Mouse (Mus musculus): Measurements from ENCODE around the gene Srgap1.

Srgap1 gene

GRCm38 (mm10) chr10:122046904-122047726 is at the start of gene Srgap1:
TSS of gene Srgap1 (minus strand) at chr10:122047315.
- WGBS, result under 1% methylated on average over 64 of the region's 79 CpGs

GRCm38 (mm10) chr10:122096462-122096979 is 49.4 kb upstream of the Srgap1 start:
- under 1% methylated on average over 48 of the region's 48 CpGs for WGBS

GRCm38 (mm10) chr10:122090472-122090871 is 43.4 kb upstream of the Srgap1 start:
- 77% methylated on average over 1 of the region's 1 CpGs for WGBS

- 87% methylated on average over 1 of the region's 1 CpGs for WGBS
Observed at GRCm38 (mm10) chr10:122081352-122081751, 34.2 kb upstream of the Srgap1 start.

GRCm38 (mm10) chr10:122055826-122056225 is 8.7 kb upstream of the Srgap1 start:
- WGBS, result 97% methylated on average over 6 of the region's 6 CpGs

GRCm38 (mm10) chr10:122054535-122054934 is 7.4 kb upstream of the Srgap1 start:
- 16% methylated on average over 8 of the region's 8 CpGs for WGBS

- 20% methylated on average over 6 of the region's 6 CpGs for WGBS
Observed at GRCm38 (mm10) chr10:122051831-122052230, 4.7 kb upstream of the Srgap1 start.

- WGBS, result 13% methylated on average over 36 of the region's 44 CpGs
Observed at GRCm38 (mm10) chr10:122047727-122048365, 731 bp upstream of the Srgap1 start.

GRCm38 (mm10) chr10:122046511-122046903 is 608 bp downstream of the Srgap1 start:
- WGBS, result under 1% methylated on average over 13 of the region's 13 CpGs

GRCm38 (mm10) chr10:122045946-122046345 is 1.2 kb downstream of the Srgap1 start:
- 27% methylated on average over 9 of the region's 9 CpGs for WGBS

- 87% methylated on average over 4 of the region's 4 CpGs for WGBS
Observed at GRCm38 (mm10) chr10:122044926-122045325, 2.2 kb downstream of the Srgap1 start.

GRCm38 (mm10) chr10:122040372-122040771 is 6.7 kb downstream of the Srgap1 start:
- WGBS, result 47% methylated on average over 4 of the region's 4 CpGs

GRCm38 (mm10) chr10:122039566-122039965 is 7.5 kb downstream of the Srgap1 start:
- WGBS, result 86% methylated on average over 4 of the region's 4 CpGs

- WGBS, result 54% methylated on average over 3 of the region's 3 CpGs
Observed at GRCm38 (mm10) chr10:122038554-122038953, 8.6 kb downstream of the Srgap1 start.

GRCm38 (mm10) chr10:122033271-122033670 is 13.8 kb downstream of the Srgap1 start:
- WGBS, result 82% methylated on average over 5 of the region's 5 CpGs

GRCm38 (mm10) chr10:122030420-122030819 is 16.7 kb downstream of the Srgap1 start:
- WGBS, result 87% methylated on average over 5 of the region's 5 CpGs

- WGBS, result 35% methylated on average over 7 of the region's 7 CpGs
Observed at GRCm38 (mm10) chr10:122029738-122030137, 17.4 kb downstream of the Srgap1 start.

- WGBS, result 78% methylated on average over 6 of the region's 6 CpGs
Observed at GRCm38 (mm10) chr10:122025198-122025597, 21.9 kb downstream of the Srgap1 start.

GRCm38 (mm10) chr10:122020906-122021305 is 26.2 kb downstream of the Srgap1 start:
- WGBS, result 89% methylated on average over 5 of the region's 5 CpGs

GRCm38 (mm10) chr10:122020255-122020654 is 26.9 kb downstream of the Srgap1 start:
- 73% methylated on average over 5 of the region's 5 CpGs for WGBS

- WGBS, result 53% methylated on average over 10 of the region's 10 CpGs
Observed at GRCm38 (mm10) chr10:122018594-122019048, 28.5 kb downstream of the Srgap1 start.

- WGBS, result 92% methylated on average over 8 of the region's 8 CpGs
Observed at GRCm38 (mm10) chr10:122017743-122018142, 29.4 kb downstream of the Srgap1 start.

GRCm38 (mm10) chr10:122017063-122017462 is 30.1 kb downstream of the Srgap1 start:
- 77% methylated on average over 5 of the region's 5 CpGs for WGBS
